Mouse (Mus musculus) limb, embryonic 11.5 days (tissue): ENCODE measurements at regions not wholly inside any gene's neighbourhood (a gene's known extent, or its start where the extent isn't known, plus 50 kb on each side); places are given as distances from the start of the nearest gene placed in this dataset.
A peak's percentile ranks its signal among the peaks of the same experiment; 100 is the strongest.

Source experiments
- ATAC-seq: fragments of 200-750 bp; cut with Nextera tagmentation; 2 replicates; pipeline ENCODE4 v1.8.0; 2017; ENCODE audit warnings: low read depth; ENCODE audit not compliant: insufficient number of reproducible peaks, low FRiP score, low TSS enrichment
- DNase-seq: peaks from one replicate; pipeline ENCODE4 v3.0.0-alpha.2; 2015; ENCODE audit warnings: low spot score
- H3K27ac ChIP-seq: fragments of 300-500 bp; sonication (generic); replicated peaks from 2 replicates; pipeline ENCODE4 v1.5.1; 2014; ENCODE audit warnings: low read depth, mild to moderate bottlenecking, low read length
- H3K27me3 ChIP-seq: fragments of 300-500 bp; sonication (generic); 2 replicates; pipeline ENCODE4 v1.6.1; 2014; ENCODE audit warnings: mild to moderate bottlenecking, low read length, mixed read lengths; ENCODE audit not compliant: control insufficient read depth, insufficient read depth
- H3K36me3 ChIP-seq: fragments of 300-500 bp; sonication (generic); 2 replicates; pipeline ENCODE4 v1.6.1; 2014; ENCODE audit warnings: mild to moderate bottlenecking, low read length, moderate library complexity, mixed read lengths; ENCODE audit not compliant: control insufficient read depth, insufficient read depth
- H3K4me1 ChIP-seq: fragments of 300-500 bp; sonication (generic); 2 replicates; pipeline ENCODE4 v1.6.1; 2014; ENCODE audit warnings: low read length, mixed read lengths; ENCODE audit not compliant: control insufficient read depth, insufficient read depth
- H3K4me2 ChIP-seq: fragments of 300-500 bp; sonication (generic); 2 replicates; pipeline ENCODE4 v1.6.1; 2014; ENCODE audit warnings: low read depth, mild to moderate bottlenecking, moderate library complexity; ENCODE audit not compliant: severe bottlenecking
- H3K4me3 ChIP-seq: fragments of 300-500 bp; sonication (generic); 2 replicates; pipeline ENCODE4 v1.5.1; 2014; ENCODE audit warnings: low read depth, low read length
- H3K9ac ChIP-seq: fragments of 300-500 bp; sonication (generic); 2 replicates; pipeline ENCODE4 v1.6.1; 2014; ENCODE audit warnings: mild to moderate bottlenecking, low read length
- H3K9me3 ChIP-seq: fragments of 300-500 bp; sonication (generic); 2 replicates; pipeline ENCODE4 v1.6.1; 2016; ENCODE audit warnings: low read length; ENCODE audit not compliant: control insufficient read depth
- WGBS: fragments of 180-500 bp; shearing (Covaris S2); extraction: QIAGEN DNeasy Blood & Tissue Kit; methylation state at CpG from one replicate; pipeline ENCODE4 v1.1.7; 2014; 5-methylcytosine and 5-hydroxymethylcytosine counted together

- H3K27me3 ChIP-seq, result no peaks in the 10 kb centered on the region
- no peak overlapping the region for H3K4me2 ChIP-seq
- H3K4me1 ChIP-seq, result peaks cover 7% of the 10 kb centered on the region; the same call in 1 of the 2 replicates
- H3K27ac ChIP-seq, result no peak overlapping the region
- ATAC-seq (no peak), DNase-seq (no peak)
- no peaks in the 10 kb centered on the region for H3K9me3 ChIP-seq
- H3K36me3 ChIP-seq, result no peaks in the 10 kb centered on the region
- no peak overlapping the region for H3K9ac ChIP-seq
- no peak overlapping the region for H3K4me3 ChIP-seq
- 79% methylated on average over 6 of the region's 6 CpGs for whole genome bisulfite sequencing
Measured at GRCm38 (mm10) chr9:59182906-59183305, 108.5 kb upstream of the Adpgk start.

DNA sequence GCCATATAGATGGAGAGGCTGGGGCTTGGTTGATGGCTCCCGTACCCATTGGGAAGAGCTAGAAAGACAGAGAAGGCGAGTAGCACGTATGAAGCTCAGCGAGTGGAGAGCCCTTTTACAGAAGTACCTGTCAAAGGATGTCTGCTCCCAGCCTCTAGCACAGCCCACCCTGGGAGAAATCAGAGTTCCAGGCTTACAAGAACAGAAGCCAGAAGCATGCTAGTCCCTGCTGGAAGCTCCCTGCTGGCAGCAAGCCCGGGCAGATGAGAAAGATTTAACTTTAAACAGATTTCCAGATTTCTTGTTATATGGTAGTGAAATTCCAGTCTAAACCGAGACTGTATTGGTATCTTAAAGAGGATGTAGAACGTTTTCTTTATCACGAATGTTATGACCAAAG, 108.9 kb upstream of the Adpgk start:
- Histone ChIP-seq H3K9me3 (no peaks in the 10 kb centered on the region), H3K9ac (no peak overlapping the region), H3K4me2 (no peak overlapping the region), H3K4me1 (peaks cover 7% of the 10 kb centered on the region; the same call in 1 of the 2 replicates), H3K27me3 (no peaks in the 10 kb centered on the region), H3K36me3 (no peaks in the 10 kb centered on the region), H3K4me3 (no peak overlapping the region), H3K27ac (no peak overlapping the region)
- DNase-seq, result no peak
- no peak for ATAC-seq
- WGBS, result 74% methylated on average over 8 of the region's 8 CpGs

DNA sequence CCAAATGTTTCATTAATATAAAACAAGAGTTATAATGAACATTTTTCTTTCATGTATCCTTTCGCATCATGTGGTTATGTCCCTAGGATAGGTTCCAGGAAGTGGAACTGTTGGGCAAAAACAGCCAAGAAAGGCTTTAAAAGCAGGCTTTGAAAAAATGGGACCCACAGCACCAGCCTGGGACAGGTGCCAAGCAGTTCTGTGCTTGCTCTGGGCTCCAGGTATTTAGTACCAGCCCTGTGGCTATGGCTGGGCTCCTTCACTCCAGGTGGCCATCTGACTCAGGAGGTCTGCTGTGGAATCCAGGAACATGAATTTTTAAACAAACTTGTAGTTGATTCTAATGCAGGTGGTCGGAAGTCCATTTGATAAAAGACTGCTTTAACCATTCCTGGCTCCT, 119.8 kb upstream of the Adpgk start:
- H3K4me1 ChIP-seq, result no peaks in the 10 kb centered on the region
- H3K27me3 ChIP-seq, result no peaks in the 10 kb centered on the region
- no peak overlapping the region for H3K4me2 ChIP-seq
- no peak overlapping the region for H3K27ac ChIP-seq
- H3K36me3 ChIP-seq, result no peaks in the 10 kb centered on the region
- no peaks in the 10 kb centered on the region for H3K9me3 ChIP-seq
- H3K4me3 ChIP-seq, result no peak overlapping the region
- DNase-seq (no peak), ATAC-seq (no peak)
- WGBS, result 94% methylated on average over 2 of the region's 2 CpGs
- no peak overlapping the region for H3K9ac ChIP-seq

- Histone ChIP-seq H3K9ac (no peak overlapping the region), H3K27ac (no peak overlapping the region), H3K4me3 (no peak overlapping the region), H3K9me3 (no peaks in the 10 kb centered on the region), H3K4me1 (peaks cover 4% of the 10 kb centered on the region; the same call in 1 of the 2 replicates), H3K4me2 (no peak overlapping the region), H3K27me3 (no peaks in the 10 kb centered on the region), H3K36me3 (no peaks in the 10 kb centered on the region)
- DNase-seq, result no peak
- ATAC-seq, result no peak
- WGBS, result 31% methylated on average over 6 of the region's 6 CpGs
Measured at GRCm38 (mm10) chr9:59163390-59163976, 127.2 kb upstream of the Neo1 start.

- no peak overlapping the region for H3K4me2 ChIP-seq
- DNase-seq (no peak), ATAC-seq (no peak)
- H3K4me1 ChIP-seq, result peaks cover 4% of the 10 kb centered on the region; the same call in 1 of the 2 replicates
- no peaks in the 10 kb centered on the region for H3K36me3 ChIP-seq
- no peak overlapping the region for H3K4me3 ChIP-seq
- no peaks in the 10 kb centered on the region for H3K9me3 ChIP-seq
- 30% methylated on average over 4 of the region's 4 CpGs for WGBS
- no peaks in the 10 kb centered on the region for H3K27me3 ChIP-seq
- no peak overlapping the region for H3K27ac ChIP-seq
- H3K9ac ChIP-seq, result no peak overlapping the region
Measured at GRCm38 (mm10) chr9:59162954-59163353, 126.7 kb upstream of the Neo1 start.

DNA sequence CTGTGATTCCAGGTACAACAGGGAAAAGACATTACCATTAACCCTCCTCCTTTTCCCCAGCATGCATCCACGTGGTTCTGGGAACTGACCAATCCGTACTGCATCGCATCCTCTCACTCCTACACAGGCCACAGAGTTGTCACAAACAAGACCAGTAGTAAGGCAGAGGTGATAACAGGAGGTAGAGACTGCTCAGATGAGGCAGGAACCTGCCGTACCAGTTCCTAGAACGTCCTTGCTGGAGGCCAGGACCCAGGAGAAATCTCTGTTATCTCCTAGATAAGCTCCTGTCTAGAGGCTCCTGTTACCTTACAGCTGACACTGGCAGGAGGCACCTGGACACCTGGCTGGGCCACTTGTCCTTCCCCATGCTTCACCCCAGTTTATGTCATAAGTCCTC, 121.4 kb upstream of the Neo1 start:
- H3K27me3 ChIP-seq, result no peaks in the 10 kb centered on the region
- H3K9ac ChIP-seq, result no peak overlapping the region
- no peak overlapping the region for H3K4me2 ChIP-seq
- DNase-seq (no peak), ATAC-seq (no peak)
- H3K36me3 ChIP-seq, result no peaks in the 10 kb centered on the region
- peaks cover 2% of the 10 kb centered on the region; the same call in 1 of the 2 replicates for H3K4me1 ChIP-seq
- H3K27ac ChIP-seq, result no peak overlapping the region
- 79% methylated on average over 5 of the region's 5 CpGs for WGBS
- H3K9me3 ChIP-seq, result no peaks in the 10 kb centered on the region
- H3K4me3 ChIP-seq, result no peak overlapping the region

DNA sequence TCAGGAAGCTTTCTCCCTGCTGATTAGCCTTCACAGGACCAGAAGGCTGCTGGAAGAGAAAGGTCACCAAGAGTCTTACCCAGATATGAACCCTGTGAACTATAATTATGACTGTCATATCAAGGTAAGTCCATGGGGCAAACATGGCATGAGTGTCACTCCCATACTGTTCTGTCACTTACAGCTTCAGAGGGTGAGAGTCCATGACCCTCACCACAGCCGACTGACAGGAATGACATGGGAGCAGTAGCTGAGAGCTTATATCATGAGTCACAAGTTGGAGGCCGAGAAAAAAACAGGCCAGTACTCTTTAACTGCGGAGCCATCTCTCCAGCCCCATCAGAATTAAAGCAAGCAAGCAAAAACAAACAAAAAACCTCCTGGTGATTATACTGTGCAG, 117.7 kb upstream of the Neo1 start:
- ATAC-seq (no peak), DNase-seq (no peak)
- H3K9me3 ChIP-seq, result no peaks in the 10 kb centered on the region
- H3K27me3 ChIP-seq, result no peaks in the 10 kb centered on the region
- no peak overlapping the region for H3K27ac ChIP-seq
- H3K4me3 ChIP-seq, result no peak overlapping the region
- no peak overlapping the region for H3K9ac ChIP-seq
- H3K36me3 ChIP-seq, result no peaks in the 10 kb centered on the region
- WGBS, result 67% methylated on average over 3 of the region's 3 CpGs
- H3K4me2 ChIP-seq, result no peak overlapping the region
- peaks cover 5% of the 10 kb centered on the region for H3K4me1 ChIP-seq

DNA sequence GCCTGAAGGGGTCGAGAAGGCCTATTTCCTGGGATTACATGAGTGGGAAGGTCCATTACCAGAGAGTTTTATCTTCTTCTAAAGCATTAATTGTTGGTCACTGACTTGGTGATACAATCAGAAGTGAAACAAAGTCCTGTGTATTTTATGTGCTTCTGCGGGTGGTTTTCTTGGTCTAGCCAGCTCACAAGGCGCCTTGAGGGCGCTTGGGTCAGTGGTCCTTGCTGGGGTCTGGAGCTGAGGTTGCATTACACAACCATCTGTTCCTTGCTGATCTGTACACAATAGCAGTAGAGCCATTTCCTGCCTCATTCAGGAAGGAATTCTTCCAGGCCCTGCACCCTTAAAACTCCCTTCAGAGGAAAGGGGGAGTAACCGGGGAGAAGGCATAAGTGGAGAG, 116.9 kb upstream of the Neo1 start:
- Histone ChIP-seq H3K4me3 (no peak overlapping the region), H3K9me3 (no peaks in the 10 kb centered on the region), H3K27ac (0 out of 2 replicates have a peak overlapping the region, but pooled peaks have one; percentile 45), H3K4me1 (peaks cover 5% of the 10 kb centered on the region), H3K9ac (0 out of 2 replicates have a peak overlapping the region, but pooled peaks have one; percentile 12), H3K27me3 (no peaks in the 10 kb centered on the region), H3K4me2 (no peak overlapping the region), H3K36me3 (no peaks in the 10 kb centered on the region)
- 30% methylated on average over 5 of the region's 5 CpGs for WGBS
- ATAC-seq, result no peak
- DNase-seq, result peak; percentile 62

DNA sequence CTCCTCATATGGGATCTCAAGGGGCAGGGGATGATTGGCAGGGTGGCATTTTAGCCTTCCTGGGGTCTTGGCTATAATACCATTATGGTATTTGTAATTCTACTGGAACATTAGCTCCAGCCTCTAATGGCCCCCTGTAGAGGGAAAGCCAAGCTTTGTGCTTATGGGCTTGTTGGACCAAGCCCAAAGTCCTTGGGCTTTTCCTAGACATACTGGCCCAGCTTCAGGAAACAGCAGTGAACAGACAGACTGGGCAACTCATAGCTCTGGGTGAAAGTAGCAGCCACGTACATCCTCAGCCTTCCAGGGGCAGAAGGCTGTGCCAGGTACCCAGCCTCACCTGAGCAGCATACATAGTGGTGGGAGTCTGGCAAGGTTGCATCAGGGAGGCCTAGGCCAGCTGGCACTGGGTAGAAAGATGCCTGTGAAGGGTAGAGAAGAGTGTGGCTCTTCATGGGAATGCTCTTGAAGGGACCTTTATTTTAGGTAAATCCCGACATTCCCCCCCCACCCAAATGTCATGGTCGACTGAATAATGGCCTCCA, 108.1 kb upstream of the Neo1 start:
- Histone ChIP-seq H3K9me3 (no peaks in the 10 kb centered on the region), H3K4me2 (no peak overlapping the region), H3K4me1 (no peaks in the 10 kb centered on the region), H3K27me3 (no peaks in the 10 kb centered on the region), H3K4me3 (no peak overlapping the region), H3K36me3 (no peaks in the 10 kb centered on the region), H3K9ac (no peak overlapping the region), H3K27ac (no peak overlapping the region)
- WGBS, result 87% methylated on average over 3 of the region's 3 CpGs
- no peak for DNase-seq
- ATAC-seq, result no peak
